Mouse (Mus musculus): ENCODE measurements around the gene Naa38.

DNA sequence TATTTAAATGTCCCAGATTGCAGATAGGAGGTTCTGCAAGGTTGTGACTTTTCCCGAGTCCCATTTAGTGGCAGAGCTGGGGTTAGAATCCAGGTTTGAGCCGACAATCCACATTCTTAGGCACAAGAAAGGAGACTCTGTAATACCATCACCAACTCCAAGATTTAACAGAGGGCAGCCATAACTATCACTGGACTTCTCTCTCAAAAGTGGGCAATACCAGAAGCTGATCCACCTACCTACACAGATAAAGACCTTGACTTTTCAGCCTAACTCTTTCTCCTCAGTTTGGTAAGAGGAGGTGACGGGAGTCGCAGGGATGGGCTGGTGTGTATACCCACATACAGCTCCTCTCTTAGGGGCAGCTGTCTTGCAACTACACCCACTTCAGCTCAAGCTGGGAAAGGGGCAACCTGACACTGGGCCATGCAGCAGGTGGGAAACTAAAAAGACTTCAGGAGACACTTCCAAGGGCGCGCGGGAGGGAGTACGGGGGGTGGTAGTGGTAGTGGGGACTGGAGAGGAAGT, 21.7 kb downstream of the Naa38 start:
- TF ChIP-seq CTCF (IDR thresholded peaks at IDR 0.05; ENCODE audit: low read depth, low read length) = no peak
- TF ChIP-seq POLR2A (IDR thresholded peaks at IDR 0.05; ENCODE audit: borderline replicate concordance, low read depth, low read length) = no peak
